Mouse (Mus musculus) left cerebral cortex, postnatal 4 days (tissue): ENCODE measurements around the gene Slc2a3. TPM values are rescaled to one million over a fixed set of nuclear protein-coding genes. Genes with fewer than 3 reads are reported as not detected.
"Not testable (repeated sequence)": the region's sequence is repeated elsewhere in the genome, so short reads cannot be mapped to it uniquely, and the experiment has no call there.

ENCODE experiments used
- DNase-seq: peaks from one replicate; pipeline ENCODE4 v3.0.0-alpha.2; 2022
- intact Hi-C: fragments of 180-260 bp; cut with DNase I; formaldehyde crosslinking; loops from one replicate; pipeline ENCODE4 v1.15.1; 2025
- total RNA-seq, 2 experiments: library from RNA; stranded (reverse); gene quantifications; 2 replicates each; pipeline ENCODE4 v1.2.3; 2021

The Slc2a3 gene
- total RNA-seq, 2 experiments from 2014 or later, result 62.9 to 73.9 TPM

GRCm38 (mm10) chr6:122765298-122765956 lies 36.0 kb downstream of the Slc2a3 start:
- intact Hi-C loops, result no loop called here
- no peak for DNase-seq

DNA sequence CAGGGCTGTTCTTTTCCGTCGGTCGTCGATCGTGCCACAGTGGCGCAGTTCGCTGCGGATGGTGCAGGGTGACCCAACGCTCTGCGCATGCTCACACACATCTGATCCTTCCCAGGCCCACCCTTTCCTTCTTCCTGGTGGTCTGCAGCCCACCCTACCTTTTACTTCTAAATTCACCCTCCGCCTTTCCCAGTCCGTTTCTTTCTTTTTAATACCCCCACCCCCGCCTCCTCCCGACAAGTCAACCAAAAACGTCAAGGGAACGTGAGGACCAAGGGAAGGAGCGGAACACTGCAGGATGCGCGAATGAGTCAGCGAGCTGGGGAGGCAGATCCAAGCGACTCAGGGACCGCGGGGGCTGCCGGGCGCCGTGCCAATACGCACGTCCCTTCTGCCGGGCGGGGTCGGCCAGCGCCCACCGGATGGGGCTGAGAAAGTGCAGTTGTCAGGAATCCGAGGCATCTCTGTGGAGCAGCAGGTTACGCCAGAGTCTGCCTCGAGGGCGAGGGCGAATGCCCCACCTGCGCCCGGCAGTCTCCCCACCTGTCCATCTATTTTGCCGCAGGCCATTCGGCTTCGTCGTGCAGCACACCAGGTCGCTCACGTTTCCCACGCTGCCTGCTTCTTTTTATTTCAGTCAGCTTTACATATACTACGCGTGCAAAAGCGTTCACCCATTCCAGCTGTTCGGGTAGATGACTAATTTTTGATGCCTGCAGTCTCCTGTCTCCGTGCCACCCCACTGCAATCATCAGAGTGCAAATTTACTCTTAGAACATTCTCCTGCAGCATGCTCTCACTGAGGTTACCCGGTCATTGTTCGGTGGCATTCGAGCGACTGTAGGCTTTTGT lies 36.8 kb downstream of the Slc2a3 start:
- intact Hi-C loops, result no loop called here

DNA sequence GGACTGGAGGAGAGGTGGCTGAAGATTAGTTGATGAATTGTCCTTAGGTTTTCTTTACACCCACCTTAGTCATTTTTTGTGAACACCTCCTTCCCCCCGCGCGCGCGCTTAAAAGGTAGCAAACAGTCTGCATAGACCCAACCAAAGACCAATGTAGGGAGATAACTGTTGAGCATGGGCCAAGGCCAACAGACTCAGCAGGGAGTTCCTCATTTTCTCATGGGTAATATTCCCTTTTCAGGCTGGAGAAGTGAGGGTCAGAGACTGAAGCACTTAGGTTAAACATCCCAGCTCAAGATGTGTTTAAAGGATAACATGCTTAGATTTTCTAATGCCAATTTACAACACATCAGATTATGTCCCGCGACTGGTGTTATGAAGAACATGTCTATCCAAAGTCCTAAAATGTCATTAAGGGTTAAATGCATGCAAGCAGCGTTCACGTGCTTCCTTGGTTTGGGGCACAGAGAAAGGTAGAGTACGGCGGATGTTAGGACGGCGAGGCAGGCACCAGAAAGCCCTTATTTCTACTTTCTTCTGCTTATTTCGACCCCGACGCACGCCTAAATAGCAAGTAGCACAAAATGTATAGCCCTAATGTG lies 37.5 kb downstream of the Slc2a3 start:
- intact Hi-C loops, result no loop called here
- no peak for DNase-seq

More for the DNA sequence above, 36.8 kb downstream of the Slc2a3 start:
- peak; percentile 85 for DNase-seq

- intact Hi-C loops, result no loop called here
- no peak for DNase-seq
Measured at GRCm38 (mm10) chr6:122762952-122763700, 38.3 kb downstream of the Slc2a3 start.

- intact Hi-C loops, result no loop called here
- DNase-seq, result no peak
Measured at GRCm38 (mm10) chr6:122762480-122762879, 39.0 kb downstream of the Slc2a3 start.

- intact Hi-C loops, result no loop called here
- no peak for DNase-seq
Measured at GRCm38 (mm10) chr6:122761901-122762300, 39.5 kb downstream of the Slc2a3 start.

DNA sequence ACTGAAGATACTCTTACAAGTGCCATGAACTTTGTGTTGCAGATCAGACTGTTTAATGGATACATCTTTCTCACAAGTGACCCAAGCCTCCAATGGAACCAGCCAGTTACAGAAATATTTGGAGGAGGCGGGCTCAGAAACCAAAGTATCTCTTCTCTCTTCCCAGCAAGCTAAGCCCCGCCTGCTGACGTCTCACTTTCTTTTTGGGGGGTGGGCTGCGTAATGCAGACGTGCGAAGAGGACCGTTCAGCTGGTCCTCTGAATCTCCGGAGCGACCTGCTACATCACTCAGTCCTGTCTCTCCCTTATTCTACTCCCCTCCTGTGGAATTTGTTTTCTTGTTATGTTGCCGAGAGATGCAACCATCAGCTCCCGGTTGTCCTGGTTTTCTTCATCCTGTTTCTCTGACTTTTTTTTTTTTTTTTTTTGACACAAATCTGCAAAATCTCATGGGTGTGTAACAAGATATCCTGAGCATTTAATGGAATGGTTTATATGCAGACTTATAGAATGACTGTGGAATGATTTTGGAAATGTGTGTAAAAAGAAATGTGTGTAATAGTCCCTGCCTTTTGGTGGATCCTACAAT lies 40.3 kb downstream of the Slc2a3 start:
- DNase-seq, result peak; percentile 74
- intact Hi-C loops, result no loop called here

DNA sequence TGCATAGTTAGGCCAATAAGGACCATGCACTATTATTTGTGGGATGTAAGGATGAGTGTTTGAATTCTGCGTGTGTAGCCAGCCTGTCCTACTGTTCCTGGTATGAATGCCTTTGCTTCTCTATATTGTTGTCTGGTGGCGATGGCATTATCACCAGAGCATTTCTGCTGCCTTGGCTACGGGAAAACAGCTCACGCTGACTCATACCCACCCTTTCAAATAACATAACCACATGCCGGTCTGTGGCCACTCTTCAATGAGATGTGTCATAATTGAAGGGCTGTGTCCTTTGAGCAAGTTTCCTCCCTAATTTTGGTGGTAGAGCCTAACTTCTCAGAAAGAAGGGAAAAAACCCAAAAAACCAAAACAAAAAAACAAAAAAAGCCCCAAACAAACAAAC lies 42.7 kb downstream of the Slc2a3 start:
- no peak for DNase-seq
- intact Hi-C loops, result no loop called here

GRCm38 (mm10) chr6:122755913-122756312 lies 45.5 kb downstream of the Slc2a3 start:
- DNase-seq, result no peak
- intact Hi-C loops, result no loop called here

- DNase-seq, result no peak
- intact Hi-C loops, result no loop called here
Measured at GRCm38 (mm10) chr6:122750579-122750978, 50.9 kb downstream of the Slc2a3 start.

DNA sequence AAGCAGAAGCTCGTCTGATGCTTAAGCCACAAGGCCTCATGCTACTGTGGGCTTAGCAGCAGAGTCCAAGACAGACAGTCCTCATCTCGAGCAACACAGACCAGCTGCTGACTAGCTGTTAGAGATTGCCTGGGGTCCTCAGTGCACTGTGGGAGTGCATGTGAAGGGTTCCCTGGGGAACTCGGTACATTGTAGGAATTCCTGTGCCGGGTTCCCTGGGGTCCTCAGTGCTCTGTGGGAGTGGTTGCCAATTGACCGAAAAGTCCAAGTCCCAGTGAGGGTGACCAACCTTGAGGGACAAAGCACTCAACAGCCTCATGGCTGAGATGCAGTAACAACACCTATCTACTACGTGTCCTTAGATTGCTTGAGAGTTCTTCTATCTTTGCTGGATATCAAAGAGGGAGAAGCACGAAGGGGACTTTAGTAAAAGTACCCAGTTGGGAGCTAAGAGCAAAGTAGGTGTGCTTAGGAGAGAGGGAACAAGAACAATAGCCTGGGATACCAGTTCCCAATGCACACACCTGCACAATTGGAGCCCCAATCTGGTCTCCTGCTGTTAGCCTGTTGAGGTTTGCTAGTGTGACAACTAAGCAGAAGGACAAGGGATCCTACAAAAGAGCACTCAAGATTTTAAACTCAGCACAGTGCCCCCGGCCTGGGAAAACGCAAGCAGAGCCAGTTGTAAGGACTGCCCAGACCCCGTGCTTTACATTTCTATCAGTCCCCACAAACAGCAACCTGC lies 56.8 kb downstream of the Slc2a3 start:
- intact Hi-C loops, result no loop called here
- DNase-seq, result no peak

DNA sequence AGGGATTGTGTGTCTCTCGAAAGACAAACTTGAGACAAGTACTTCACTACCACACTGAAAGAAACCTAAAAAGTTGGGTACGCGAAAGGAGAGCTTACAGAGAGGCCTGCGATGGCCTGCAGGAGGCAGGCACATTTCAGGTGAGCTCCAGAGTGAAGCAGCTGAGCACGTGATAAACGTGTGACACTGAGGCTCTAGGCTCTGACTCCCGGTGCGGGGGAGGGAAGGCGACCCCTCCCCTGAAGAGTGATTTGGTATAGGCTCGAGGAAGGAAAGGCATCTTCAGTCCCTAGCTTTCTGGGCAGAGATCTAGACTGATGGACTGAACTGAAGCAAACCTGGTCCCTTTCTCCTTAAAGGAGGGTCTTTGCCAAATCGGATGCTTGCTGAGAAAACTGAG lies 58.1 kb downstream of the Slc2a3 start:
- DNase-seq, result no peak
- intact Hi-C loops, result no loop called here

DNA sequence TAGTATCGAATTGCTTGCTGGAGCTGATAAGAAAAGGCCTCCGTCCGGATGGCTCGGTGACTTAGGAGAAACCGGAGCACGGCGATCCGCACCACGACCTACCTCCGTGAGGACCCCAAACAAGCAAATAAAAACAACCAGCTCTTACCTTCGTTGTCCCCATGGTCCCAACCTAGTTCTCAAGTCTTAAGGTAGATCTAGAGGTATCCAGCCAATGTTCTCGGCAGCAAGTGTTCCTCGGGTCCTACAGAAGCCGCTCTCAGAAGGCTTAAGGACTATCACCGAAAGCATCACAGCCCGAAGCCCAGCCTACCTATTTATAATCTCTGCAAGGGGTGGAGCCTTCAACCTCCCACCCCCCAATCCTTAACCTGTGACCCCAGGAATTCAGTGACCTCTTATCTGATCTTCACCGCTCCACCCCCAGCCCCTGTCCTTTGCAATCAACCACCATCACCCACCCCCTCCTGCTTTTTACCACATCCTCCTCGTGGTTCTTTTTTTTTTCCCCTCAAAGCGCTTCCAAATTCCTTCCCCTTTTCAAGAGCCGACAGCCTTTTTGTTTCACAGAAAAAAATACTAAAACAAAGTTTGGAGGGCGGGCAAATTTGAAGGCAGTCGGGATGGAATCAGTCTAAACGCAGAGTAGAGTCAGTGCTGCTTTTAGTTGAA lies 59.1 kb downstream of the Slc2a3 start:
- DNase-seq, result peak; percentile 24
- intact Hi-C loops, result no loop called here

GRCm38 (mm10) chr6:122741460-122742227 lies 59.8 kb downstream of the Slc2a3 start:
- intact Hi-C loops, result loop anchor here (2.0 kb wide), 1 partner anchor 45 kb away; no protein-coding TSS in a partner anchor
- DNase-seq, result peak; percentile 11

DNA sequence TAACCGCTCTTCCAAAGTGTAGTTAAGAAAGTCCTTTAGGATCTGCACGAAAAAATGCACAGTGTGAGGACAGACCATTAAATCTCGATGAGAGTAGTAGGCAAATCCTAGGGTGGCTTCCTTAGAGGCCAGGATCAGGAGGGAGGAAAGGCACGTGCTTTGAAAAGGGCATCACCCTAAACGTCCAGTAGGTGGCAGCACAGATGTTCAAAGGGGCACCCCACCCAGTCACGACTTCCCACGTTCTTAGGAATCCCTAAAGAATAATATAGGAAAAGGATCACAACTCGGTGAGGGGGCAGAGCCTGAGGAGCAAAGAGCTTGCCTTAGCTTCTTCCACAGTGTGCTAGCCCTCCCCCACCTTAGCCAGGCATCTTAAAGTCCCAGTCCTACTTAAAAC lies 61.5 kb downstream of the Slc2a3 start:
- DNase-seq, result peak; percentile 68
- intact Hi-C loops, result loop anchor here (2.0 kb wide), 1 partner anchor 47 kb away; no protein-coding TSS in a partner anchor

DNA sequence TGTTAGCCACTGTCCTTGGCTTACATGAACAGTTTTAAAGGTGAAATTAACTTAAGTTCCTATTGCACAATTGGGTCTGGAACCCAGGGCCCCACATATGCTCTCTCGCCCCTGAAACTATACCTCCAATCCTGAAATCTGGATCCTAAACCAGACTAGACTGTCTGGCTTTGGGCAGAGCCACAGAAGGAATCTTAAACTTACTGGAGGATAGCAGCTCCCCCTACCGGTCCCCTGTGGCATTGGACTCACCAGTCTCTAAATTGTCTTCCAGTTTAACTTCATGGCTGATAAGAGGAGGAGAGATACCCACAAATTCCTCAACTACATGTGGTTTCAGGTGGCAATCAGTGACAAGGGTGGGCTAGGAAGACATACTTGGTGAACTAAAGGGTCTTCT lies 81.5 kb downstream of the Slc2a3 start:
- DNase-seq, result peak; percentile 71

GRCm38 (mm10) chr6:122718224-122718623 lies 83.2 kb downstream of the Slc2a3 start:
- intact Hi-C loops, result loop anchor here (5.0 kb wide), 1 partner anchor 51 kb away; no protein-coding TSS in a partner anchor
- DNase-seq, result not testable (repeated sequence)

More for the DNA sequence above, 81.5 kb downstream of the Slc2a3 start:
- intact Hi-C loops, result loop anchor here (5.0 kb wide), 1 partner anchor 53 kb away; no protein-coding TSS in a partner anchor

DNA sequence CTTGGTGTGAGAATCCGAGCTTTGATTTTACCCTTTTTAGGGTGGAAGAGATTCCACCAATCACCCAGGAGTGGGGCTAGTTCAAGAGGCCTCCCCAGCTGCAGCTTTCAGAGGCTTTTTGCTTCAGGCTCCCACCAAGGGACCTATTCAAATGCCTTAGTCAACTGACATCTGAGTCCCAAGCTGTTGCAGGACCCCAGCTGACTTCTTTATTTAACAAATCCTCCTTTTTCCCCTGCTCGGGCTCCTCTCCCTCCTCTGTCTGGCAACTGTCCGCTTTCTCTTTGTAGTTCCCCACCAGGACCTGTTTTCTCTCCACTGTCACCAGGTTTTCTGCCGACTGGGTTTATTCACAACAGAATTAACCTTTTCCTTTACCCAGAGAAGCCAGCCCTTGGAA lies 85.6 kb downstream of the Slc2a3 start:
- intact Hi-C loops, result loop anchor here (5.0 kb wide), 1 partner anchor 49 kb away; no protein-coding TSS in a partner anchor

More for the DNA sequence above, 85.6 kb downstream of the Slc2a3 start:
- DNase-seq, result no peak
